Mouse (Mus musculus): ENCODE measurements at regions not wholly inside any gene's neighbourhood (a gene's known extent, or its start where the extent isn't known, plus 50 kb on each side); places are given as distances from the start of the nearest gene placed in this dataset.
A peak's percentile ranks its signal among the peaks of the same experiment; 100 is the strongest.

- no peaks in the 10 kb centered on the region for H3K4me1 ChIP-seq
- no peak overlapping the region for H3K9ac ChIP-seq
- WGBS: 97% methylated on average over 1 of the region's 1 CpGs
- no peak overlapping the region for H3K27ac ChIP-seq
- no peak overlapping the region for H3K4me3 ChIP-seq
- H3K36me3 ChIP-seq: no peaks in the 10 kb centered on the region
- no peaks in the 10 kb centered on the region for H3K27me3 ChIP-seq
- no peak overlapping the region for H3K4me2 ChIP-seq
- H3K9me3 ChIP-seq: no peaks in the 10 kb centered on the region
- ATAC-seq (ENCODE audit: insufficient number of reproducible peaks, insufficient read depth, low FRiP score, low TSS enrichment, low read depth): no peak
Measured at GRCm38 (mm10) chr16:74984207-74984606, 572.6 kb upstream of the Robo2 start.

GRCm38 (mm10) chr16:74966099-74966498 is 554.5 kb upstream of the Robo2 start:
- H3K4me2 ChIP-seq: no peak overlapping the region
- 88% methylated on average over 4 of the region's 4 CpGs for WGBS
- no peaks in the 10 kb centered on the region for H3K4me1 ChIP-seq
- H3K4me3 ChIP-seq: no peak overlapping the region
- H3K27me3 ChIP-seq: no peaks in the 10 kb centered on the region
- H3K9me3 ChIP-seq: no peaks in the 10 kb centered on the region
- no peak overlapping the region for H3K27ac ChIP-seq
- no peaks in the 10 kb centered on the region for H3K36me3 ChIP-seq
- no peak for ATAC-seq (ENCODE audit: insufficient number of reproducible peaks, insufficient read depth, low FRiP score, low TSS enrichment, low read depth)
- H3K9ac ChIP-seq: no peak overlapping the region

- no peak overlapping the region for H3K4me3 ChIP-seq
- no peak overlapping the region for H3K4me2 ChIP-seq
- ATAC-seq (ENCODE audit: insufficient number of reproducible peaks, insufficient read depth, low FRiP score, low TSS enrichment, low read depth): no peak
- H3K9me3 ChIP-seq: no peaks in the 10 kb centered on the region
- H3K4me1 ChIP-seq: no peaks in the 10 kb centered on the region
- H3K36me3 ChIP-seq: no peaks in the 10 kb centered on the region
- WGBS: 66% methylated on average over 4 of the region's 4 CpGs
- no peak overlapping the region for H3K9ac ChIP-seq
- no peak overlapping the region for H3K27ac ChIP-seq
- H3K27me3 ChIP-seq: no peaks in the 10 kb centered on the region
Measured at GRCm38 (mm10) chr16:74929739-74930138, 518.1 kb upstream of the Robo2 start.

GRCm38 (mm10) chr16:74900835-74901234 is 489.2 kb upstream of the Robo2 start:
- WGBS: 27% methylated on average over 7 of the region's 7 CpGs
- no peak overlapping the region; the same call in 1 of the 2 replicates for H3K27ac ChIP-seq
- ATAC-seq (ENCODE audit: insufficient number of reproducible peaks, insufficient read depth, low FRiP score, low TSS enrichment, low read depth): no peak
- no peaks in the 10 kb centered on the region for H3K27me3 ChIP-seq
- H3K4me3 ChIP-seq: no peak overlapping the region
- no peak overlapping the region for H3K9ac ChIP-seq
- no peaks in the 10 kb centered on the region for H3K36me3 ChIP-seq
- peak overlapping the region; percentile 27 for H3K4me2 ChIP-seq
- no peaks in the 10 kb centered on the region for H3K9me3 ChIP-seq
- 0 out of 2 replicates have a peak, but pooled peaks cover 4% of the 10 kb centered on the region for H3K4me1 ChIP-seq

- ATAC-seq (ENCODE audit: insufficient number of reproducible peaks, insufficient read depth, low FRiP score, low TSS enrichment, low read depth): no peak
Measured at GRCm38 (mm10) chr16:74887724-74888123, 476.1 kb upstream of the Robo2 start.

GRCm38 (mm10) chr16:74878603-74879002 is 467.0 kb upstream of the Robo2 start:
- WGBS: 87% methylated on average over 3 of the region's 3 CpGs
- no peak overlapping the region for H3K9ac ChIP-seq
- H3K4me2 ChIP-seq: no peak overlapping the region
- no peak overlapping the region for H3K27ac ChIP-seq
- H3K27me3 ChIP-seq: no peaks in the 10 kb centered on the region
- no peaks in the 10 kb centered on the region for H3K9me3 ChIP-seq
- ATAC-seq (ENCODE audit: insufficient number of reproducible peaks, insufficient read depth, low FRiP score, low TSS enrichment, low read depth): no peak
- no peak overlapping the region for H3K4me3 ChIP-seq
- H3K4me1 ChIP-seq: no peaks in the 10 kb centered on the region
- H3K36me3 ChIP-seq: no peaks in the 10 kb centered on the region

More at GRCm38 (mm10) chr16:74887724-74888123, 476.1 kb upstream of the Robo2 start:
- Histone ChIP-seq H3K27ac (no peak overlapping the region), H3K27me3 (no peaks in the 10 kb centered on the region), H3K9me3 (no peaks in the 10 kb centered on the region), H3K4me3 (no peak overlapping the region), H3K4me1 (no peaks in the 10 kb centered on the region), H3K4me2 (no peak overlapping the region), H3K36me3 (no peaks in the 10 kb centered on the region), H3K9ac (no peak overlapping the region)
- WGBS: 40% methylated on average over 1 of the region's 1 CpGs

- Histone ChIP-seq H3K9ac (no peak overlapping the region), H3K4me1 (no peaks in the 10 kb centered on the region), H3K4me3 (no peak overlapping the region), H3K4me2 (no peak overlapping the region), H3K27ac (no peak overlapping the region), H3K36me3 (no peaks in the 10 kb centered on the region), H3K9me3 (no peaks in the 10 kb centered on the region), H3K27me3 (no peaks in the 10 kb centered on the region)
- no peak for ATAC-seq (ENCODE audit: insufficient number of reproducible peaks, insufficient read depth, low FRiP score, low TSS enrichment, low read depth)
Measured at GRCm38 (mm10) chr16:74873756-74874155, 462.1 kb upstream of the Robo2 start.

- no peaks in the 10 kb centered on the region for H3K4me1 ChIP-seq
- ATAC-seq (ENCODE audit: insufficient number of reproducible peaks, insufficient read depth, low FRiP score, low TSS enrichment, low read depth): no peak
- 14% methylated on average over 2 of the region's 2 CpGs for WGBS
- H3K9me3 ChIP-seq: no peaks in the 10 kb centered on the region
- H3K4me2 ChIP-seq: no peak overlapping the region
- H3K36me3 ChIP-seq: no peaks in the 10 kb centered on the region
- H3K27ac ChIP-seq: no peak overlapping the region
- no peak overlapping the region for H3K9ac ChIP-seq
- no peak overlapping the region for H3K4me3 ChIP-seq
- no peaks in the 10 kb centered on the region for H3K27me3 ChIP-seq
Measured at GRCm38 (mm10) chr16:74857752-74858151, 446.1 kb upstream of the Robo2 start.

GRCm38 (mm10) chr16:74840006-74840405 is 428.4 kb upstream of the Robo2 start:
- ATAC-seq (ENCODE audit: insufficient number of reproducible peaks, insufficient read depth, low FRiP score, low TSS enrichment, low read depth): no peak
- Histone ChIP-seq H3K9ac (no peak overlapping the region), H3K36me3 (no peaks in the 10 kb centered on the region), H3K27me3 (no peaks in the 10 kb centered on the region), H3K9me3 (no peaks in the 10 kb centered on the region), H3K4me2 (no peak overlapping the region), H3K4me3 (no peak overlapping the region), H3K27ac (no peak overlapping the region), H3K4me1 (no peaks in the 10 kb centered on the region)
- WGBS: 93% methylated on average over 2 of the region's 2 CpGs

GRCm38 (mm10) chr16:74814386-74814785 is 402.8 kb upstream of the Robo2 start:
- H3K27me3 ChIP-seq: no peaks in the 10 kb centered on the region
- 57% methylated on average over 3 of the region's 3 CpGs for WGBS
- no peak for ATAC-seq (ENCODE audit: insufficient number of reproducible peaks, insufficient read depth, low FRiP score, low TSS enrichment, low read depth)

GRCm38 (mm10) chr16:74809154-74809825 is 397.7 kb upstream of the Robo2 start:
- Histone ChIP-seq H3K4me3 (no peak overlapping the region), H3K27ac (no peak overlapping the region), H3K36me3 (no peaks in the 10 kb centered on the region), H3K27me3 (no peaks in the 10 kb centered on the region), H3K9me3 (no peaks in the 10 kb centered on the region), H3K9ac (no peak overlapping the region), H3K4me2 (no peak overlapping the region), H3K4me1 (no peaks in the 10 kb centered on the region)
- ATAC-seq (ENCODE audit: insufficient number of reproducible peaks, insufficient read depth, low FRiP score, low TSS enrichment, low read depth): no peak
- 65% methylated on average over 7 of the region's 7 CpGs for WGBS

More at GRCm38 (mm10) chr16:74814386-74814785, 402.8 kb upstream of the Robo2 start:
- Histone ChIP-seq H3K4me3 (no peak overlapping the region), H3K4me2 (no peak overlapping the region), H3K9ac (no peak overlapping the region), H3K4me1 (no peaks in the 10 kb centered on the region), H3K36me3 (no peaks in the 10 kb centered on the region), H3K27ac (no peak overlapping the region), H3K9me3 (no peaks in the 10 kb centered on the region)

GRCm38 (mm10) chr16:74806775-74807174 is 395.1 kb upstream of the Robo2 start:
- Histone ChIP-seq H3K9me3 (no peaks in the 10 kb centered on the region), H3K36me3 (no peaks in the 10 kb centered on the region), H3K4me3 (no peak overlapping the region), H3K9ac (no peak overlapping the region), H3K4me2 (no peak overlapping the region), H3K27ac (no peak overlapping the region), H3K27me3 (no peaks in the 10 kb centered on the region), H3K4me1 (no peaks in the 10 kb centered on the region)
- 60% methylated on average over 2 of the region's 2 CpGs for WGBS
- no peak for ATAC-seq (ENCODE audit: insufficient number of reproducible peaks, insufficient read depth, low FRiP score, low TSS enrichment, low read depth)

Measured in embryonic facial prominence, embryonic 13.5 days (tissue).